Mouse (Mus musculus) CD4-positive, CD25-positive, alpha-beta regulatory T cell, adult 4 months (primary cell): ENCODE results near the gene Rab4a. TPM values are rescaled to one million over a fixed set of nuclear protein-coding genes. Genes with fewer than 3 reads are reported as not detected.
"Not testable (repeated sequence)": the region's sequence is repeated elsewhere in the genome, so short reads cannot be mapped to it uniquely, and the experiment has no call there.

ENCODE experiments used
- ATAC-seq: one replicate; pipeline ENCODE4 v1.8.0; 2017
- polyA plus RNA-seq, 2 experiments: library from polyadenylated mRNA; unstranded; fragments of 100-300 nt; shearing (Covaris generic); gene quantifications; one replicate each; pipeline ENCODE4 v1.2.1; 2017

The Rab4a gene
- polyA plus RNA-seq, 2 experiments from 2014 or later, result 2.7 to 9.6 TPM

DNA sequence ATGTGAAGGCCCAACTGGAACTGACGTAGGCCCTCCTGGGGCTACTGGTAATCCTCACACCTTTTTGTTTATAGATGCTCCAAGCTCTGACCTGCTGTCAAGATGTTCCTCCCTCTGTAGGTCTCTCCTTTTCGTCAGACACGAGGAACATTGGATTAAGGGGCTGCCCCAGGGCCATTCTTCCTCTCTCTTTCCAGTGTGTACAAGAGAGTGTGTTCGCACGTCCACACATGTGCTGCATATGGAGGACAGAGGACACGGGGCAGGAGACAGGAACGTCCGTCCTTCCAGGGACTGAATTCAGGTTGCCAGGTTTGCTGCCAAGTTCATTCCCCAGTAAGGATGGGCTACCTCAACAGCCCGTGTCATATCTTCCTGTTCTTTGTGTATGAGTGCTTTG is 16.3 kb upstream of the Rab4a start:
- no peak for ATAC-seq

DNA sequence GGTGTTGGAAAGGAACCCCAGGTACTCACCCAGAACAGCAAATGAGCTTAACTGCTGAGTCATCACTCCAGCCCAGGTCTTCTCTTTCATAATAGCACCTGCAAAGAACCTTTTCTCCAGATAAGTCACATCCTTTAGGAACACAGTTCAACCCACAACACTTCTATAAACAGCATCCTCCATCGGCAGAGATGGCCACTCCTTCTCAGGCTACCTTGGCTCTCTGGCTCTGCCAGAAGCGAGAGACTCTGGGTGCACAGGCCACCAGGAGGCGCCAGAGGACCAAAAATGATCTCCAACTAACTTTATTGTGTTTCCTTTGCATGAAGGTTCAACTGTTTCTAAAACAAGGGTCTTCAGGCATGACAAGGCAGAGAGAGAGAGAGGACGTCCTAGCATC is 15.8 kb upstream of the Rab4a start:
- peak; percentile 70 for ATAC-seq

DNA sequence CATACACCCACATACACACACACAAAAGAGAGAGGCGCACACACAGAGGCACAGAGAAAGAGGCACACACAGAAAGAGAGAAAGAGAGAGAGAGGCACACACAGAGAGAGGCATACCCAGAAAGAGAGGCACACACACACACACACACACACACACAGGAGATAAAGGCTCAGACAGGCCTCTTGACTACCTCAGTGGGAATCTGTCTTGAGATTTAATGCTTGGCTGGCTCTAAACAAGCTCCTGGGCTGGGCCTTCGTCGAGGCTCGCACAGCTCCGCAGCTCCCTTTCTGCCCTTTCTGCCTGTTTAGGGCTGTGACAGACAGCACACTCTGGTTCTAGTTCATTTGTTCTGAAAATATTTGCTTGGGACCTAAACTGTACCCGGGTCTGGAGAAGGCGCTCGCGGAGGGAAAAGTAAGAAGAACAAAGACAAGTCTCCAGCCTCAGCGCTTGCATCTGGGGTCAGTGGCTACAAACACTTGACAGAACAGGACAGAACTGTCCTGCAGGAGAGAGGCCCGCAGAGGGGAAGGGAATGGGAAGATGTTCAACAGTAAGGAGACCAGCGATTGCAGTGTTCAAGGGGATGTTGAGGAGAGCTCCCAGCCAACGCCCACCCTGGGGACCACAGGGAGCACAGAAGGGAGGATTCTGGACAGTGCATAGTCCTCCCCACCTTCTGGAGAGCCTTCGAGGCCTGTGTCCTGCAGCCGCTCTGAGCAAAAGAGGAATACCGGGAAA is 14.5 kb upstream of the Rab4a start:
- ATAC-seq, result no peak

- no peak for ATAC-seq
Observed at GRCm38 (mm10) chr8:123791845-123792225, 13.9 kb upstream of the Rab4a start.

DNA sequence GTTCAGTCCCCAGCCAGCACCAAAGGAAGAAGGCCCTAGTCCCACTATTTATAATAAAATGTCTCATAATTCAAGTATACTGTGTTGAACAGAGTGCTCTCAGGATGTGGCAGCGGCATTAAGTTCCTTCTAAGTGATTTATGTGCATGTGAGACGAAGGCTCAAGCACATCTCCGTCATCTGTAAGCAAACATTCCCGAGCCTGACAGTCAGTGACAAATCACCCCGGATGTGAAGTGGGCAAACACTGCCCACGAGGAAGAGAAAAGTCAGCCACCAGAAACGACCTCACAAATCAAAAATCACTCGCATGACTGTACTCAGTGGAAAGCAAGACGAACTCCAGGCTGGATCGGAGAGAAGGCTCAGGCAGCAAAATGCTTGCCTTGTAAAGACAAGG is 11.9 kb upstream of the Rab4a start:
- no peak for ATAC-seq

DNA sequence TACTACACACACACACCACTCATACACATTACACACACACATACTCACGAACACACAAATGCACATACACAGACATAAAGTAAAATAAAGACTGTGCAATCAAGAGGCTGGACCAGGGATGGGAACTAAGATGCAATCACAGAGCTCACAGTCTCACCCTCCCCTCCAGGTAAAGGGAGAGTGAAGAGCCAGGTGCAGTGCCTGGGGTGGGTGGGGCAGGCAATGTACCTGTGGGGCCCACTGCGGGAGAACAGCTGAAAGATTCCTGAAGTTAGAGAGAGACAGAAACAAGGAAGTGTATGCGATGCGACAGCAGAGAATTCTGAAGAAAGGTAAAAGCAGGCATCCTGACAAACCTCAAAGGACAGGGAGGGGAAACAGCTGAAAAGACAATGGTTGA is 11.0 kb upstream of the Rab4a start:
- ATAC-seq, result no peak

GRCm38 (mm10) chr8:123796758-123797157 is 9.0 kb upstream of the Rab4a start:
- ATAC-seq, result peak; percentile 34

GRCm38 (mm10) chr8:123797928-123798327 is 7.9 kb upstream of the Rab4a start:
- no peak for ATAC-seq

GRCm38 (mm10) chr8:123799434-123799833 is 6.4 kb upstream of the Rab4a start:
- no peak for ATAC-seq

DNA sequence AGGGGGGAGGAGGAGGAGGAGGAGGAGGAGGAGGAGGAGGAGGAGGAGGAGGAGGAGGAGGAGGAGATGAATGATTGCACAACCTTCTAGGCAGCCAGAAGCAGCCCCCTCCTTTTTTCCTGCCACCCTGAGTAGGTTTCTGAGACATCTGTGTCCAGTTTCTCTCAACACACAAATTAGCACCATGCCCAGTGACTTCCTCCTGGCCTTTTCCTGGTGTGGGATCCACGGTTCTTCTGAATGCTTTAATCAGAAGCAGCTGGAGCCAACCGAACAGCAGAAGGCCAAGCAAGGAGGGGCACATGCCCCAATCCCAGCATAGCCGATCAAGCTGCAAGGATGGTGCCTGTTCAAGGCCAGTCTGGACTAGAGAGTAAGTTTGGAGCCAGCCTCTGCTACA is 5.9 kb upstream of the Rab4a start:
- ATAC-seq, result no peak

- ATAC-seq, result no peak
Observed at GRCm38 (mm10) chr8:123800867-123801266, 4.9 kb upstream of the Rab4a start.

DNA sequence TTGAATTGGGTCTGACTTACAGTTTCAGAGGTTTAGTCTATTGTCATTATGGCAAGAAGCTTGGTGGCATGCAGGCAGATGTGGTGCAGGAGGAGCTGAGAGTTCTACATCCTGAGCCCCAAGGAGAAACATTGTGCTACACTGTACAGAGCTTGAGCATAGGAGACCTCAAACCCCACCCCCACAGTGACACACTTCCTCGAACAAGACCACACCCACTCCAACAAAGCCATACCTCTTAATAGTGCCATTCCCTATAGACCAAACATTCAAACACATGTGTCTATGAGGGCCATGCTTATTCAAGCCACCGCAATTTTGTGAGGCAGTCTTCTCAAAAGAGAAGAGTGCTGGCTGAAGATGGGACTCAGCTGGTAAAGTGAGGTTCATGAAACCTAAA is 4.2 kb upstream of the Rab4a start:
- ATAC-seq, result no peak

DNA sequence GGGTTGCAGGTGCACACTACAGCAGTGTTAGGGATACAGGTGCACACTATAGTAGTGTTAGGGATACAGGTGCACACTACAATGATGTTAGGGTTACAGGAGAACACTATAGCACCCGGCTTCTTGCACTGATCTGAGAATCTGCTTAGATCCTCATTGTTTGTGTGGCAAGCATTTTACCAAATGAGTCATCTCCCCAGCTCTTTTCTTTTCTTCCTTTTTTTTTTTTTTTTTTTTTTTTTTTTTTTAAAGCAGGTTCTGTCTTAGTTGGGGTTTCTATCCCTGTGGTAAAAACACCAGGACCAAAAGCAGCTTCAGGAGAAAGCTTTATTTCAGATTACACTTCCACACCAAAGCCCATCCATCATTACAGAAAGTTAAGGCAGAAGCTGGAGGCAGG is 2.1 kb upstream of the Rab4a start:
- ATAC-seq, result no peak

GRCm38 (mm10) chr8:123804586-123804985 is 1.2 kb upstream of the Rab4a start:
- ATAC-seq, result no peak

DNA sequence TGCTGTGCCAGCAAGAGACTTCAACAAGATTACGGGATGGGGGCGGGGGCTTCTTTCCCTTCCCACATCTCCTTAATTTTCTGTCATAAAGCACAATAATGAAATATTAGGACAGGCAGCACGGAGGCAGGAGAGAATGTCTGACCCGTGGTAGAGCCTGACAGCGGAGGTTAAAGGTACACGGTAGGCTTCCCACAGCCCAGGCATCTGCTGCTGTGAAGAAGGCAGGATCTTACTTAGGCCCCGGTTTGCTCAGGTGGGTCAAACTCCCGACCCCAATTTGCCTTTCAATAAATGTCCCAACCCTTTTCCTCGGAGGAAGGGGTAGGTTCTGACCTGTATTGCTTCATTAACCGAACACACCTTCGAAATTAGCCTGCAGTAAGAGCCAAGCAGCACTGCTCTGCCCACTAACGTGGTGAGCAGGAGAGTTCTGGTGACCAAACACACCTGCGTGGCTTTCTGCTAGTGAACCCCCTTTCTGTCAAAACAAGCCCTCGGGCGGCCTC is 522 bp upstream of the Rab4a start:
- ATAC-seq, result no peak

GRCm38 (mm10) chr8:123806374-123806935 is 670 bp downstream of the Rab4a start:
- ATAC-seq, result no peak

DNA sequence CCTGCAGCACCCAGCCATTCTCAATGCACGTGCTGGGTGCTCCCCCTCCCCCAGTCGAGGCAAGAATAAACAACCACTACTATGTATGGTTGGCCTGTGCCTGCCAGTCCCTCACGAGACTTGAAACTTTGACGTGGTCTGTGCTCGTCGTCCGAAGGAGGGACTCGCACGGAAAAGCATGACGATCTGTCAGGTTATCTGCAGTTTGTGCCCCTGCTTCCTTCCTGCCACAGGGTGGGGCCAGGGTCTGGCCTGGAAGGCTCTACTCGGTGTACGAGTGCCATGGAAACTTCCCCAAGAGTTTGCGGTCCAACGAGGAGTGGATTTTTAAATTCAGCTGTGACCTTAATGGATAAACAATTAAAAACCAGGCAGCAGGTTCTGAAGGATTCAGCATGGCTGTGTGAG is 1.2 kb downstream of the Rab4a start:
- peak; percentile 71 for ATAC-seq

DNA sequence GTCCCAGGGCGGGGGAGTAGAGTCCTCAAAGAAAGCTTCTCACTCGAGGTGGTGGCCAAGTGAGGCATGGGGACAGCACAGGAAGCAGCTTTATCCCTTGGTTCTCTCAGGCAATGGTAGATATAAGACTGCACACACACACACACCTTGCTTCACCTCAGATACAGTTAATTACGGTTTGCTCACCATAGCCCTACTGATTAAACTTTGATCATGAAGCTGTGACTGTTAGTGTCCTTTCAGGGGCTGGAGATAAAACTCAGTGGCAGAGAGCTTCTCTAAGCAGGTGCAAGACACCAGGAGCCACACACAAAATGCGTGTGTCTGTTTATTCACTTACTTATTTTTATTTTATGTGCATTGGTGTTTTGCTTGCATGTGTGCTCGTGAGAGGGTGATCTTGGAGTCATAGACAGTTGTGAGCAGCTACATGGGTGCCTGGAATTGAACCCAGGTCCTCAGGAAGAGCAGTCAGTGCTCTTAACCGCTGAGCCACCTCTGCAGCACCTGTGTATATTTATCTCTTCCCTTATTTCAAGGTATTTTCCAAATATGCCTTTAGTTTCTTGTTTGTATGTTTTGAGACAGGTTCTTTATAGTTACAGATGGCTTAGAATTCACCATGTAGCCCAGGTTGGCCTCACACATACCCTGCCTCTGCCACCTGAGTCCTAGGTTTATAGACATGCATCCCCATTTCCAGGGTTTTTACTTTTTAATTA is 2.2 kb downstream of the Rab4a start:
- ATAC-seq, result no peak

DNA sequence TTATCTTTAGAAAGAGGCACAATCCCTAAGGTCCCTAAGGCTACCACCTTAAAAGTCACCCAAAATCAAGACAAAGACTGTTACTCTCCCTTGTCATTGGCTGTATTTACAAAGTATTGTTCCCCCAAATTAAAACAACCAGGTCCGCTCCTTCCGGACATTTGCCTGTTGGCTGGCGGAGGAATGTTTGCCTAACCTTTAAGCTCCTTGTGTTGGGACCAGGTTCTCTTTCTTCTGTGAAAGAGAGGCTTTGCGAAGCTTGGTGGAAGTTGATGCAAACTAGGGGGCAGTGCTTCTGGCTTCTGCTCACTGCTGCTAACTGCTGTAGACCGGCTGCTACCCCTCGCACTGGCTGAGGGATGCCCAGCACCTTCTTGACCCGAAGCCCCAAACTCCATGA is 2.9 kb downstream of the Rab4a start:
- ATAC-seq, result no peak

GRCm38 (mm10) chr8:123809342-123809741 is 3.6 kb downstream of the Rab4a start:
- ATAC-seq, result not testable (repeated sequence)

DNA sequence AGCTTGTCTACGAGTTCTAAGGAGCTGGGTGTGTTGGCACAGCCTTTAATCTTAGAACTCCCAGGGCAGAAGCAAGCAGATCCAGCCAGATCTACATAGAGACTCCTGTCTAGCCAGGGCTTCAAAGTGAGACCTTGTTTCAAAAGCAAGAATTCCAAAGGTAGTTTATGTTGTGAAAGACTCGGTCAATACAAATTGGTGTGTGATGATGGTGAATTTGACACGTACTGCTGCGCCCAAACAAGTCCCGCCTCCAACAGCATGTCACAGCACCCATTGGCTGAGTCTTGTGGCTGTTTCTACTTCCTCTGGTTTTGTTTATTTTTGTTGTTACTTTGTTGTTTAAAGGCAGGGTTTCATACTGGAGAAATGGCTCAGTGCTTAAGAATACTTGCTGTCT is 6.4 kb downstream of the Rab4a start:
- ATAC-seq, result no peak

- ATAC-seq, result no peak
Observed at GRCm38 (mm10) chr8:123813173-123813891, 7.5 kb downstream of the Rab4a start.

- ATAC-seq, result no peak
Observed at GRCm38 (mm10) chr8:123813892-123814266, 8.1 kb downstream of the Rab4a start.
